Mouse (Mus musculus) hindbrain, embryonic 15.5 days (tissue): ENCODE results near the gene Hsd11b1. TPM values are rescaled to one million over a fixed set of nuclear protein-coding genes. Genes with fewer than 3 reads are reported as not detected.

Experiments
- ATAC-seq: fragments of 200-750 bp; cut with Nextera tagmentation; 2 replicates; pipeline ENCODE4 v1.8.0; 2017; ENCODE audit warnings: low read depth, moderate number of reproducible peaks, moderate TSS enrichment; ENCODE audit not compliant: low FRiP score
- H3K27ac ChIP-seq: fragments of 300-500 bp; sonication (generic); replicated peaks from 2 replicates; pipeline ENCODE4 v1.5.1; 2015; ENCODE audit warnings: mild to moderate bottlenecking, inconsistent platforms
- H3K27me3 ChIP-seq: fragments of 300-500 bp; sonication (generic); 2 replicates; pipeline ENCODE4 v1.6.1; 2015; ENCODE audit warnings: control low read depth, inconsistent platforms
- H3K36me3 ChIP-seq: fragments of 300-500 bp; sonication (generic); 2 replicates; pipeline ENCODE4 v1.6.1; 2015; ENCODE audit warnings: control low read depth, inconsistent platforms
- H3K4me1 ChIP-seq: fragments of 300-500 bp; sonication (generic); replicated peaks from 2 replicates; pipeline ENCODE4 v1.6.1; 2015; ENCODE audit warnings: control low read depth, inconsistent platforms
- H3K4me2 ChIP-seq: fragments of 300-500 bp; sonication (generic); 2 replicates; pipeline ENCODE4 v1.6.1; 2015; ENCODE audit warnings: moderate library complexity, mild to moderate bottlenecking, inconsistent platforms
- H3K4me3 ChIP-seq: fragments of 300-500 bp; sonication (generic); 2 replicates; pipeline ENCODE4 v1.5.1; 2015; ENCODE audit warnings: mild to moderate bottlenecking, inconsistent platforms
- H3K9ac ChIP-seq: fragments of 300-500 bp; sonication (generic); 2 replicates; pipeline ENCODE4 v1.6.1; 2015; ENCODE audit warnings: inconsistent platforms
- H3K9me3 ChIP-seq: fragments of 300-500 bp; sonication (generic); 2 replicates; pipeline ENCODE4 v1.6.1; 2016; ENCODE audit warnings: control low read depth, inconsistent platforms
- WGBS: fragments of 180-500 bp; shearing (Covaris S2); methylation state at CpG from one replicate; pipeline ENCODE4 v1.1.7; 2015; 5-methylcytosine and 5-hydroxymethylcytosine counted together
- polyA plus RNA-seq: library from polyadenylated mRNA; unstranded; fragments of >200 nt; fragmentation: Nextera tagmentation; extraction: Ambion mirVana; gene quantifications from 2 replicates; pipeline ENCODE4 v1.2.1, GENCODE M21; 2015

Hsd11b1 gene
- 0.28 and 0.40 TPM in 2 replicates for polyA plus RNA-seq

DNA sequence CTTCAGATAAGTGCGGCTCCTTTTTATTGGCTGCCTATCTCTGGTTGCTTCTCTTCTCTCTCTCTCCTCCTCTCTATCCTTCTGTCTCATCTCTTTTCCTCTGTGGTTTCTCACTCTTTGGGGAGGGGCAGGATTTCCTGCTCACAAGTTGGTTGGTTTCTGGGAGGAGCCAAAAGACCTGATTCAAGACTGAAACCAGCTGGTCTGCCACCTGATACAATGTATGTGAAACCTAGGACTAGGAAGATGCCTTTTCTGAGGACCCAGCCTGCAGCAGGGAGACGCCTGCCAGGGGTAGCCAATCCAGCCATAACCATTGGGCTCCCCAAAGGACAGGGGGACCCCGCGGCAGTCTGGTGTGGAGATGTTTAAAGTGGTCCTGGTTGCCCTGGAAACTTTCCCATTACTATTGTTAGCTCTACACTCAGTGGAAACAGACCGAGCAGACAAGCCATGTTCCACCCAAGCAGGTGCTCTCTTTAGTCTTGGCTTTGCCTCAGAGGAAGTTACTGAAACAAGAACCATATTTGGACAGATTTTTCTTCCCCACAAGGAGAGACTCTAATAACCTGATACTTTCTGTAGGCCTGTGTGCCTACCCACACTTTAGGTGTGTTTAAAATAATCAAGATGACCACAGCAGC lies at the start of gene Hsd11b1:
TSS of gene Hsd11b1 (minus strand) at position 121 of the 644 bp plus-strand sequence.
- H3K27me3 ChIP-seq = no peaks in the 10 kb centered on the region
- no peak within 1 kb of the TSS for H3K27ac ChIP-seq
- H3K9me3 ChIP-seq = no peaks in the 10 kb centered on the region
- no peak within 1 kb of the TSS for H3K4me2 ChIP-seq
- no peak within 1 kb of the TSS for H3K9ac ChIP-seq
- no peaks in the 10 kb centered on the region for H3K4me1 ChIP-seq
- no peaks in the 10 kb centered on the region for H3K36me3 ChIP-seq
- WGBS = 77% methylated on average over 5 of the region's 5 CpGs
- no peak within 1 kb of the TSS for H3K4me3 ChIP-seq
- ATAC-seq = no peak

DNA sequence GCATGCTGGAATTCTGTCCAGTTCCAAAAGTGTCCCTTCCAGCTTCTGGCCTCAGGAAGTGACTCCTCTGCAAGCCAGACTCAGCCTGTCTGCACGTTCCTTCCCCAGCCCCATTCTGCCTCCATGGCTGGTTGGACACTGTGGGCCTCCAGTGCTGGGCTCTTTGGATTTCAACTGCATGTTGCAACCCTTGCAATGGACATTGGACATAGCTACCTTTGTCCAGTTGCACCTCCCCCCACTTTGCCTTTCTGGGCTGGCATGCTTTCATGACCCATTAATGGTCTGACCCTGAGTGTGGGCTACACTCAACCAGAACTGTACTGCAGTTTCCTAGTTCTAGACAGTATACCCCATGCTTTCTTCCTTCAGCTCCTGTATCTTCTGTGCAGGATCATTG lies 47.7 kb upstream of the Hsd11b1 start:
- no peaks in the 10 kb centered on the region for H3K9me3 ChIP-seq
- H3K4me1 ChIP-seq = peaks cover 8% of the 10 kb centered on the region
- WGBS = 72% methylated on average over 1 of the region's 1 CpGs
- ATAC-seq = no peak
- no peak overlapping the region for H3K27ac ChIP-seq
- no peak overlapping the region for H3K9ac ChIP-seq
- no peak overlapping the region for H3K4me3 ChIP-seq
- no peak overlapping the region for H3K4me2 ChIP-seq
- H3K36me3 ChIP-seq = no peaks in the 10 kb centered on the region
- no peaks in the 10 kb centered on the region for H3K27me3 ChIP-seq

DNA sequence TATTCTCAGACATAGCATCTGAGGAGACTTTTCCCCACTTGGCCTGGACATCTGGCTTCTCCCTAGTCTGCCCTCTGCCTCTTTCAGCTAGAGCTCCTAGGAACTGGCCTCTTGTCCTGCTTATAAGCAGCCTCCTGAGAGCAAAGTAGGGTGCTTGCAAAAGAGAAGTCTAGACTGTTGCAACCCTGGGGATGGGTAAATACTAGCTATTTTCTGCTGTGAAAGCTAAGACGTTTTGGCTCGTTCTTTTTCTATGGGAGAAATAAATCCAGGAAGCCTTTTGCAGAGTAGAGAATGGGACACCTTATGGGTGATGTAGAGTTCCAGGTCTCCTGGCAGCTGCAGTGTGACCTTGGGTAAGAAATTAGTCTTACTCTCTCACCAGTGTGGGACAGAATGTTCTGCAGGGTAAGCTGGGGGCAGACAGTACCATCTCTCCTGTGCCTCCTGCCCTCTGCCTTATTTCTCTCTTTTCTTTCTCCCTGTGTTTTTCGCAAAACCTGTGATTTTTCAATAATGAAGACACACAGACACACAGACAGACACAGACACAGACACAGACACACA lies 46.7 kb upstream of the Hsd11b1 start:
- H3K9me3 ChIP-seq = no peaks in the 10 kb centered on the region
- H3K4me2 ChIP-seq = no peak overlapping the region
- WGBS = 87% methylated on average over 3 of the region's 3 CpGs
- no peaks in the 10 kb centered on the region for H3K27me3 ChIP-seq
- no peak overlapping the region for H3K9ac ChIP-seq
- no peak overlapping the region for H3K4me3 ChIP-seq
- no peaks in the 10 kb centered on the region for H3K4me1 ChIP-seq
- no peaks in the 10 kb centered on the region for H3K36me3 ChIP-seq
- ATAC-seq = no peak
- H3K27ac ChIP-seq = no peak overlapping the region

DNA sequence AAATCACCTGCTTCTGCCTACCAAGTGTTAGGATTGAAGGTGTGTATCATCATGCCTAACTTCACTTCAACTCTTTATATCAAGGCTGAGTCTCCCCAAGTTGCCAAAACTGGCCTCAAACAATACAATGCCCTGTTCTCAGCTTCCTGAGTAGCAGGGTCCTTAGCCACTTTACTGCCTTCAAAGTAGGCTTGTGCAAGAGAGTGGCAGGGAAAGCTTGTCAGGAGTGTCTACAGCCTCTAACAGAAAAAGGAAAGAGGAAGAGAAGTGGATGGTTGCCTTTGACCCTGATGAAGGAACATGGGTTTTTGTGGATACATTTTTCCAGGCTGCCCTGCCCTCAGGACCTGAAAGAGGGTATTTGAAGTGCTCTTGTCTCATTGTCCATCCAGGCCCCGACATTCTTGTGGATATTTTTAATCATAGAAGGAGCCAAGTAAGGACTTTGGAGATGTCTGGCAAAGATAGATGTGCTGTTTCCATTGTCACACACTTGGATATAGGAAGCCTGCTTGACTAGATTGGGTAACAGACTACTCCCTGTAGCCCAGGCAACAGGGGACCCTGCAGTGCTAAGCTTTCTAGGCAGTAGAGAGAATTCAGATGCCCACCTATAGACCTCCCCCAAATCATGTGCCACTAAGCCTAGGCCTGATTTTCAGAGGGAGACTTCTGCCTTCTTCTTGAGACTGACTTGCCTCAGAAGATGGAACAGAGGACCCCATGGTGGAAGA lies 46.1 kb upstream of the Hsd11b1 start:
- Histone ChIP-seq H3K4me3 (no peak overlapping the region), H3K36me3 (no peaks in the 10 kb centered on the region), H3K4me2 (no peak overlapping the region), H3K27ac (no peak overlapping the region), H3K27me3 (no peaks in the 10 kb centered on the region), H3K9ac (no peak overlapping the region), H3K4me1 (no peaks in the 10 kb centered on the region), H3K9me3 (no peaks in the 10 kb centered on the region)
- WGBS = 81% methylated on average over 1 of the region's 1 CpGs
- no peak for ATAC-seq

DNA sequence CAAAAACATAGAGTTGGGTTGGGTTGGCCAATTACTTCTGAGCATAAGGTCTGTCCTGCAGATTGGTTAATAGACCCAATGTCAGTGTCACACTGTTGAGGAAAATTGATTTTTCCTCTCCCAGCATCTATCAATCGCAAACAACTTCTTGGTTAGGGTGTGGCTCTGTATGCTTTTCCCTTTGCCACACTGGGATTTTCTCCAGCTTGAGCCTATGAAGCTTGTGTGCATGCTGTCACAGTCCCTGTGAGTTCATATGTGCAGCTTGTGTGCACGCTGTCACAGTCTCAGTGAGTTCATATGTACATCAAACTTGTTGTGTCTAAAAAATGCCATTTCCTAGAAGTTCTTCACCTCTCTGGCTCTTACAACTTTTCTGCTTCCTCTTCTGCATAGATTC lies 43.0 kb upstream of the Hsd11b1 start:
- H3K27ac ChIP-seq = no peak overlapping the region
- 96% methylated on average over 2 of the region's 2 CpGs for WGBS
- ATAC-seq = no peak

DNA sequence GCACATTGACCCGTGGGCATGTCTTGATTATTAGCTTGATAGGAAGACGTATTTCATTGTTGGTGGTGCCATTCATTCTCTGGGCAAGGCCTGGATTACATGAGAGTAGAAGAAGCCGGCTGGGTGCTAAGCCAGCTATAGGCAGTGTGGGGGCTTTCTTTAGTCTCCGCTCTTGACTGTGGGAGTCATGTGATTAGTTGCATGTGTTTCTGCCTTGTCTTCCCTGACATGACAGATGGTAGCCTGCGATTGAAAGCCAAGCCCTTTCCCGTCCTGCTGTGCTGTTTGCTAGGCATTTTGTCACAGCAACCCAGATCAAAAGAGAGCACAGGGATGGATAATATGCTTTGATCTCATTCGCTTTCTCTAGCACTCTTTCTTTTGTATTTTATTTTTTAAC lies 41.5 kb upstream of the Hsd11b1 start:
- no peaks in the 10 kb centered on the region for H3K36me3 ChIP-seq
- H3K9me3 ChIP-seq = no peaks in the 10 kb centered on the region
- 0 out of 2 replicates have a peak, but pooled peaks have one; percentile 65 for ATAC-seq
- WGBS = 13% methylated on average over 7 of the region's 7 CpGs
- no peak overlapping the region for H3K27ac ChIP-seq
- no peak overlapping the region for H3K4me3 ChIP-seq
- H3K4me1 ChIP-seq = no peaks in the 10 kb centered on the region
- no peak overlapping the region for H3K9ac ChIP-seq
- H3K4me2 ChIP-seq = no peak overlapping the region
- H3K27me3 ChIP-seq = no peaks in the 10 kb centered on the region

More for the DNA sequence above, 43.0 kb upstream of the Hsd11b1 start:
- Histone ChIP-seq H3K27me3 (no peaks in the 10 kb centered on the region), H3K9me3 (no peaks in the 10 kb centered on the region), H3K9ac (no peak overlapping the region), H3K36me3 (no peaks in the 10 kb centered on the region), H3K4me1 (no peaks in the 10 kb centered on the region), H3K4me2 (no peak overlapping the region), H3K4me3 (no peak overlapping the region)

DNA sequence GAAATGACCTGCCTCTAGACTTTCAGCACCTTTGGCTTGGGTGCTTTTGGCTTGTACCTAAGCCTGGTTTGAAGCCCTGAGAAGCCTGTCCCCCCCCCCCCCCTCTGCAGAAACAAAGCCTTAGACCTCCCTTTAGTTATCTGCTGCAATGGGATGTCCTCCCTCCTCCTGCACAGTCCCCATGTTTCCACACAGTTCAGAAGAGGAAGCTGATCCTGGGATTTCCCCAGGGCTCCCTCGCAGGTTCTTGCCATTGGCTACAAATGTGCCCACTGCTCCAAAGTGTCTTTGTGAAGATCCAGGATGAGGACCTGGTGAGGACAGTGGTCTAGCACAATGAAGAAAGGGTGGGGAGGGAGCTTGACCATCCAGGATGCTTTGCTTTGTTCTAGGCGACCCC lies 39.2 kb upstream of the Hsd11b1 start:
- WGBS = 76% methylated on average over 2 of the region's 2 CpGs
- no peak overlapping the region for H3K4me3 ChIP-seq
- no peak overlapping the region for H3K4me2 ChIP-seq
- H3K4me1 ChIP-seq = no peaks in the 10 kb centered on the region
- H3K36me3 ChIP-seq = no peaks in the 10 kb centered on the region
- no peak for ATAC-seq
- no peaks in the 10 kb centered on the region for H3K27me3 ChIP-seq
- no peaks in the 10 kb centered on the region for H3K9me3 ChIP-seq
- no peak overlapping the region for H3K9ac ChIP-seq
- no peak overlapping the region for H3K27ac ChIP-seq

DNA sequence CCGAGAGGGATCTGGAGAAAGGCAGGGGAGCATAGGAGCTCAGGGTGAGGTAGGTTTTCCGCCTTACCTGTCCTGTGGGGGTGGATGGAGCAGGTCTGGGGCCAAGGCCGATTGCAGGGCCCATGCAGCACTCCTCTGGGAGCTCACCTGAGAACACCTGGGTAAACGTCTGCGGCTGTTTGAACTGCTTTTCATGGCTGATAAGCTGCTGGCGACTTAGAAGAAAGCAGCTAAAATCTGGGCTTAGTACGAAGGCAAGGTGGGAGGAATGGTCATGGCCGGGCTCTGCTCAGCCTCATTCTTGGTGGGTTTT lies 38.2 kb upstream of the Hsd11b1 start:
- H3K27me3 ChIP-seq = no peaks in the 10 kb centered on the region
- ATAC-seq = no peak
- H3K4me3 ChIP-seq = no peak overlapping the region
- H3K27ac ChIP-seq = no peak overlapping the region
- H3K9me3 ChIP-seq = no peaks in the 10 kb centered on the region
- H3K9ac ChIP-seq = no peak overlapping the region
- WGBS = 70% methylated on average over 8 of the region's 8 CpGs
- H3K4me1 ChIP-seq = no peaks in the 10 kb centered on the region
- no peak overlapping the region for H3K4me2 ChIP-seq
- no peaks in the 10 kb centered on the region for H3K36me3 ChIP-seq

DNA sequence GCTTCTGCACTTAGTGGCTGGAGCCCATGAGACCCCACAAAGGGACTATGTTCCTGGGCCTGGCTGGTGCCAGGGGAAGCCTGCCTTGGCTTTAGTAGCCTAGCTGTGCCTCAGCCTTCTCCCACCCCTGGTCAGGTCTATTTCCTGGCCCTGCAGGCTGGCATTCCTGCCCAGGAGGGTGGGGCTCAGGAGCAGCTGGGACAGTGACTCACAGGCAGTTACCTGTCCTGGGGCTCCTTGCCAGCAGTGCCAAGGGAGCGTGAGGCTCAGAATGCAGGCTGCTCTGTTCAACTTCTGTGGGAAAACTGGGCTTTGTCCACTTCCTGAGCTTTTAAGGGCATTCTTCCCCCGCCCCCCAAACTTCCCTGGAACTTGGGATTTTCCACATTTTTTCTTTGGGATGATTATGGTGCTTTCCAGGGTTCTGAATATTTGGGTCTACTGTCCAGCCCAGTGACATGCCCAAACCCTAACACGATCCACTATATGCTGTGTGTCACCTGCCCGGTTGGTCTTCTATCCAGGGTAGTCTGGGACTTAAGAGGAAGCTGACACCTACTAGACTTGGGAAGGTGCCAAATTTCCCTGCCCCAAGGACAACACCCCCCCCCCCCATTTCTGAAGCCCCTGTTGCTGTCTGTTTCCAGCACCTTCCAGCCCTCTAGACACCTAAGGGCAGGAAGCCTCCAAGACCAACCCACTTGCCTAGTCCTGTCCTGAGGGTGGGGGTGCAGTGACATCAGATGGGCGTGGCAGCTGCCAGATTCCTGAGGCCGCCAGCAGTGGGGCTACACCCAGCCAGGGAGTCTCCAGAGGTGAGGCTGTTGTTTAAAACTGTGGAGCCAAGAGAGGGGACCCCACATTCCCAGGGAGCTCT lies 37.6 kb upstream of the Hsd11b1 start:
- Histone ChIP-seq H3K4me2 (no peak overlapping the region), H3K27me3 (no peaks in the 10 kb centered on the region), H3K27ac (no peak overlapping the region), H3K4me1 (no peaks in the 10 kb centered on the region), H3K9ac (no peak overlapping the region), H3K4me3 (no peak overlapping the region), H3K36me3 (no peaks in the 10 kb centered on the region), H3K9me3 (no peaks in the 10 kb centered on the region)
- 78% methylated on average over 6 of the region's 6 CpGs for WGBS
- no peak for ATAC-seq

DNA sequence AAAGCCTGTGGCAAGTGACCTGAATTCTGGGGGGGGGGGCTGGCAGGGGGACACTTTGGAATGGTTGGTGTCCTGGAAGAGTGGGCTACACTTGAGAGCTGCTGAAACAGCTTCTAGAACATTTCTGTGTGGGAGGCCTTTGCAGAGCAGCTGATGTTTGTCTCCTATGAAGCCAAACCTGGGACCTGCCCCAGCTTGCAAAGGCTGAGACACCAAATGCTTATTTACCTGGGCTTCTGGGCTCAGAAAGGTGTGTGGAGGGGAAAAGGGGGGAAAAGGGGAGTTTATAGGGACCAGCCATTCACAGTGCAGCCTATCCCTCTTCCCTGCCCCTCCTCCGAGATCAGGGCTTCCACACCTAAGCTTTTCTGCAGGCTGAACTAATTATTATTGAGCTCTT lies 36.1 kb upstream of the Hsd11b1 start:
- 67% methylated on average over 1 of the region's 1 CpGs for WGBS

DNA sequence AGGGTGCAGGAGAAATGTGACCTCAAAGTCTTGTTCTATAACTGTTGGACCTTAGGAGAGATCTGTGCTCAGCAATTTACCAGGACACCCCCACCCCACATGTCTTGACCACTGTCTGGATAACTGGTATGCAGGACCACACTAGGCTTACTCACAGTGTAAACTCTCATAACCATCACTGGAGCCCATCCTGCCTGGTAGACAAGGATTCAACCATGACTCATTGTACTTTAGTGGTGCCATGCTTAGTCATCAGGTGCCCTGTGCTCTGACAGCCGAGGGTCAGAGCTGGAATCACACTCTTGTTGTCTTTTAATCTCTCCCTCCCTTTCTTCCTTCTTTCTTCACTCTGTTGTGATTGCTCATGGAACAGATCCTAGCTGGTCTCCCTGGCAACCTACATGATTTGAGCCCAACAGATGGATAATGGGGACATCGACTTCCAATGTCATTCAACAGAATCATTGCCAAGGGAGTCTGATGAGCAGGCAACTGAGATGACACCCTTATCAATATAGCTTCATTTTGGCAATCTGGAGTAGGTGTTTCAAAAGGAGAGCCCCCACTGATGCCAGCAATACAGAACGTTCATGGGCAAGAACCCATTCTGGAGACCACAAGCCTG lies 34.4 kb upstream of the Hsd11b1 start:
- WGBS = 65% methylated on average over 3 of the region's 3 CpGs
- Histone ChIP-seq H3K4me2 (no peak overlapping the region), H3K4me1 (no peaks in the 10 kb centered on the region), H3K9ac (no peak overlapping the region), H3K36me3 (no peaks in the 10 kb centered on the region), H3K4me3 (no peak overlapping the region), H3K9me3 (no peaks in the 10 kb centered on the region), H3K27me3 (no peaks in the 10 kb centered on the region), H3K27ac (no peak overlapping the region)
- ATAC-seq = no peak

More for the DNA sequence above, 36.1 kb upstream of the Hsd11b1 start:
- Histone ChIP-seq H3K4me3 (no peak overlapping the region), H3K27me3 (no peaks in the 10 kb centered on the region), H3K4me1 (no peaks in the 10 kb centered on the region), H3K9me3 (no peaks in the 10 kb centered on the region), H3K4me2 (no peak overlapping the region), H3K36me3 (no peaks in the 10 kb centered on the region), H3K27ac (no peak overlapping the region), H3K9ac (no peak overlapping the region)
- no peak for ATAC-seq
